Mouse (Mus musculus) C2C12 (cell line): ENCODE data around the gene Wwox. TPM values are rescaled to one million over a fixed set of nuclear protein-coding genes. Genes with fewer than 3 reads are reported as not detected.

Source experiments
- H3K27me3 ChIP-seq: one replicate; pipeline ENCODE4 v1.6.1; 2011; ENCODE audit not compliant: control insufficient read depth, insufficient read depth, insufficient read length
- H3K36me3 ChIP-seq: one replicate; pipeline ENCODE4 v1.6.1; 2011; ENCODE audit not compliant: control insufficient read depth, insufficient read depth
- H3K4me3 ChIP-seq: one replicate; pipeline ENCODE4 v1.5.1; 2011; ENCODE audit warnings: mild to moderate bottlenecking, control low read depth; ENCODE audit not compliant: poor library complexity, insufficient read depth, severe bottlenecking
- H3K79me2 ChIP-seq: one replicate; pipeline ENCODE4 v1.6.1; 2011; ENCODE audit not compliant: control insufficient read depth, insufficient read depth
- H3K79me3 ChIP-seq: one replicate; pipeline ENCODE4 v1.6.1; 2011; ENCODE audit warnings: low read depth, control low read depth
- H3ac ChIP-seq: one replicate; pipeline ENCODE3; 2011; ENCODE audit warnings: low read depth; ENCODE audit not compliant: control insufficient read depth, insufficient read length
- CEBPB ChIP-seq: IDR thresholded peaks from one replicate; pipeline ENCODE4 v1.6.1; 2011; ENCODE audit warnings: low read depth, mild to moderate bottlenecking, control low read depth, moderate library complexity
- CTCF ChIP-seq: IDR thresholded peaks from one replicate; pipeline ENCODE4 v1.5.1; 2011; ENCODE audit not compliant: control insufficient read depth, insufficient read depth, insufficient read length
- FOSL1 ChIP-seq: IDR thresholded peaks from one replicate; pipeline ENCODE4 v1.8.0; 2011; ENCODE audit warnings: mild to moderate bottlenecking, low read length; ENCODE audit not compliant: poor library complexity, insufficient read depth, severe bottlenecking
- MAX ChIP-seq: IDR thresholded peaks from one replicate; pipeline ENCODE4 v1.6.1; 2011; ENCODE audit warnings: mild to moderate bottlenecking, control low read depth
- MYOD1 ChIP-seq: IDR thresholded peaks from one replicate; pipeline ENCODE4 v1.6.1; 2011; ENCODE audit warnings: low read depth; ENCODE audit not compliant: control insufficient read depth, insufficient read length
- MYOG ChIP-seq: IDR thresholded peaks from one replicate; pipeline ENCODE4 v1.6.1; 2011; ENCODE audit not compliant: control insufficient read depth, insufficient read length; ENCODE audit errors: extremely low read depth
- USF1 ChIP-seq: IDR thresholded peaks from one replicate; pipeline ENCODE4 v1.6.1; 2011; ENCODE audit warnings: low read depth, mild to moderate bottlenecking, control low read depth, moderate library complexity
- polyA plus RNA-seq: library from polyadenylated mRNA; unstranded; fragments of >200 nt; fragmentation: generic; extraction: Trizol; gene quantifications from one replicate; pipeline ENCODE4 v1.2.1, GENCODE M21; 2012; ENCODE audit warnings: missing spikeins

Wwox gene
- polyA plus RNA-seq, 1 experiment: 3.7 TPM

- TF ChIP-seq MYOG (no peak), CTCF (no peak), MYOD1 (no peak), USF1 (no peak), MAX (no peak), CEBPB (no peak), FOSL1 (no peak)
- H3K27me3 ChIP-seq: no peaks in the 10 kb centered on the region
Measured at GRCm38 (mm10) chr8:115208415-115209192, 769.1 kb downstream of the Wwox start.

DNA sequence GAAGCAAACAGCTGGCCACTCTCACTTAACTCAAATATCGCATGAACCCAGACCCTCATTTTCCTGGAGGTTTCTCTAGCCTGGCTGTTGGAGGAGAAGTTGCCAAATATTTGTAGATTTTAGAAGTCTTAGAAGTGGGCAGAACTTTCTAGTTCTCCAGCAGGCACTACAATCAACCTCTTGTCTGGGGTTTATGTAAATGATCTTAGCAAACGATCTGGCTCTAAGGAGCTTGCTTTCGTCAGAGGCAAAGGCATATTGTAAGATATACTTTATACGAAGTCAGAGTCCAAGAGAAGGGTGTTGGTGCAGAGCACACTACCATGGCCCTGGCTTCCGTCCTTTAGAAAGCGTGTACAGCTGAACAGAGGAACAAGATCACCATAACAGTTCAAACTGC lies 770.6 kb downstream of the Wwox start:
- Histone ChIP-seq H3K4me3 (no peak overlapping the region), H3K27me3 (no peaks in the 10 kb centered on the region), H3K36me3 (no peaks in the 10 kb centered on the region), H3ac (no peak overlapping the region), H3K79me2 (no peaks in the 10 kb centered on the region), H3K79me3 (no peaks in the 10 kb centered on the region)
- TF ChIP-seq MYOG (no peak), CTCF (no peak), MAX (no peak), FOSL1 (no peak), USF1 (no peak), CEBPB (no peak), MYOD1 (no peak)

More at GRCm38 (mm10) chr8:115208415-115209192, 769.1 kb downstream of the Wwox start:
- H3K36me3 ChIP-seq: no peaks in the 10 kb centered on the region
- no peak overlapping the region for H3K4me3 ChIP-seq
- no peaks in the 10 kb centered on the region for H3K79me3 ChIP-seq
- no peak overlapping the region for H3ac ChIP-seq
- no peaks in the 10 kb centered on the region for H3K79me2 ChIP-seq

DNA sequence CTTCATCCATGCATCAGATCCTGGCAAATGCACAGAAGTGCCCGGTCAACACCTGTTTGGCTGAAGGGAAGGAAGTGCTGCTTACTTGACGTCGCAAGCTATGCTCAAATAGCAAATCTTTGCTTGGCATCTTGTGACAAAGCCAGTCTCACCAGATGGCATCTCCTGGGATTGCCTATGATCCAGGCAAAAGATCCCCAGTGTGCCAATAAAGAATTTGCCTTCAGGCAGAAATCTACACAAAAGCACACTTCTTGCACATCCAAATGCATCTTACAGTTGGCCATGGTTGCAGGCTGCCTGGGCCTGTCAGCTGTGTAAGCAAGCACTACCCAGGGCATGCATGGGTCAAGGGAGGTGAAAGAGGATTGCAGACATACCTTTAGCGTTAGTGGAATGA lies 773.7 kb downstream of the Wwox start:
- no peaks in the 10 kb centered on the region for H3K27me3 ChIP-seq
- no peaks in the 10 kb centered on the region for H3K79me3 ChIP-seq
- no peaks in the 10 kb centered on the region for H3K79me2 ChIP-seq
- no peak overlapping the region for H3ac ChIP-seq
- no peak overlapping the region for H3K4me3 ChIP-seq
- H3K36me3 ChIP-seq: no peaks in the 10 kb centered on the region
- no peak for TF ChIP-seq MYOG
- no peak for TF ChIP-seq MYOD1
- no peak for TF ChIP-seq CTCF
- TF ChIP-seq MAX: no peak
- TF ChIP-seq CEBPB: no peak
- TF ChIP-seq FOSL1: no peak
- no peak for TF ChIP-seq USF1

DNA sequence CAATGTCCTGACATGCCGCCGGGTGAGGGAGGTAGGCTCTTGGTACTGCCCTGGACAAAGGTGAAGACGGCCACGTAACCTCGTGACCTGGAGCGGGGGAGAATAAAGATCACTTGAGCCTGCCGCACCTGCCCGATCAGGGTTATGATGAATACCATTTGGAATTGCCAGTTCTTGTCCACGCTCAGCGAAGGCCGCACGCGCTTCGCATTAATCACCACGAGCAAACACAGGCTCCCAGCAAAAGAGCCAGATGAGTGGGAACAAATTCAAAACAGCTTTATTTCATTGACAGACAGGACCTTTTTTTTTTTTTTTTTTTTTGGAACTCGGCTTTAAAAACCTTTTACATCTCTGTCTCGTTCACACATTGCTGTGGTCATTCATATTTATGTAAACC lies 775.4 kb downstream of the Wwox start:
- Histone ChIP-seq H3K79me2 (no peaks in the 10 kb centered on the region), H3K4me3 (no peak overlapping the region), H3K27me3 (no peaks in the 10 kb centered on the region), H3K79me3 (no peaks in the 10 kb centered on the region), H3K36me3 (no peaks in the 10 kb centered on the region), H3ac (no peak overlapping the region)
- TF ChIP-seq FOSL1: no peak
- TF ChIP-seq MYOG: no peak

- H3K79me3 ChIP-seq: no peaks in the 10 kb centered on the region
- no peak overlapping the region for H3K4me3 ChIP-seq
- H3K27me3 ChIP-seq: no peaks in the 10 kb centered on the region
- H3K79me2 ChIP-seq: no peaks in the 10 kb centered on the region
- H3K36me3 ChIP-seq: no peaks in the 10 kb centered on the region
- TF ChIP-seq MYOG (no peak), CTCF (no peak), FOSL1 (no peak), MAX (no peak), MYOD1 (no peak), USF1 (no peak), CEBPB (no peak)
- H3ac ChIP-seq: no peak overlapping the region
Measured at GRCm38 (mm10) chr8:115216801-115217200, 777.3 kb downstream of the Wwox start.

DNA sequence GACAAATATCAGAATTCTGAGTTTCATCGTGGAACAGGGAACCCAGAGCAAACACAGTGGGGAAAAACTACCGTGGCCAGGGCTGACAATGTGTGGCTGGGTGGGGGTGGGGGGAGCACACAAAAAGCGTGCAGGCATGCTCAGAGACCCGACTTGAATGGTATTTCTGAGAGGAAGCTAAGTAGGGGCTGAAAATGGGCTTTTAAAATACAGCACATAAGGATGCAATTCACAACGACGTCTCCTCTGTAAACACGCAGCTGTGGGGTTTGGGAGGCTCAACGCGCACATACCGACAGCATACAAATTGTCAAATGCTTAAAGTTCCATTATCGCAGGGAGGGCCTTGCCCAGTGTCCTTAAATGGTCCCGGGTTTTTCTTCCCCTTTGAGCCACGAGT lies 783.1 kb downstream of the Wwox start:
- Histone ChIP-seq H3K4me3 (no peak overlapping the region), H3K27me3 (no peaks in the 10 kb centered on the region), H3ac (no peak overlapping the region), H3K36me3 (no peaks in the 10 kb centered on the region), H3K79me2 (no peaks in the 10 kb centered on the region), H3K79me3 (no peaks in the 10 kb centered on the region)
- TF ChIP-seq MYOD1 (no peak), FOSL1 (no peak), USF1 (no peak), MAX (no peak), CEBPB (no peak), CTCF (no peak)
